Mouse (Mus musculus): ENCODE measurements around the gene Olfr917. TPM values are rescaled to one million over a fixed set of nuclear protein-coding genes. Genes with fewer than 3 reads are reported as not detected.

The Olfr917 gene
- polyA plus RNA-seq (2014; fragmentation: Nextera tagmentation; extraction: Ambion mirVana): not detected in 2 replicates

DNA sequence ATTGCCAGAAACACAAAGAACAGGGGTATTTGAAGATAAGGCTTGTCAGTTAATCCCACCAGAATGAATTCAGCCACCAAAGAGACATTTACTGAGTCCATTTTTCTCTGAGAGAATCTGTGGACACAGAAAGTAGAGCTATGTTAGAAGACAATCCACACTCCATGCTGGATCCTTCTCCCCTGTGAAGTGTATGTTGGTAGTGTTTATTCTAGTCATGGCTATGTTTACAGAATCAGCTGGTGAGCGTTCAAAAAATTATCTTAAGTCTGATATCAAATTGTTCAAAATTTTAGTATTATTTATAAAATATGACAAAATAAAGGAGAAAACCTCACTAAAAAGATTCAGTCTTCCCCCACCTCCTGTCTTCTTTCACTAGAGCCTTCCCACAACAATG, at the start of gene Olfr917:
Olfr917 (minus strand) TSS at position 101 of the 400 bp plus-strand sequence.
- Histone ChIP-seq H3K4me3 (replicated peaks; ENCODE audit: low read depth, low read length) (no peak within 1 kb of the TSS), H3K4me1 (ENCODE audit: control insufficient read depth, insufficient read depth, low read length) (no peaks in the 10 kb centered on the region), H3K9ac (replicated peaks; ENCODE audit: low read length) (no peak within 1 kb of the TSS), H3K27ac (replicated peaks; ENCODE audit: low read depth, low read length) (no peak within 1 kb of the TSS), H3K27me3 (ENCODE audit: control insufficient read depth, insufficient read depth, low read length) (no peaks in the 10 kb centered on the region), H3K9me3 (ENCODE audit: control insufficient read depth, low read length) (no peaks in the 10 kb centered on the region), H3K36me3 (ENCODE audit: control insufficient read depth, insufficient read depth, low read length) (no peaks in the 10 kb centered on the region), H3K4me2 (ENCODE audit: low read length) (no peak within 1 kb of the TSS)
- WGBS: 100% methylated on average over 1 of the region's 1 CpGs
- DNase-seq (no peak), ATAC-seq (ENCODE audit: low FRiP score, low TSS enrichment) (no peak)

DNA sequence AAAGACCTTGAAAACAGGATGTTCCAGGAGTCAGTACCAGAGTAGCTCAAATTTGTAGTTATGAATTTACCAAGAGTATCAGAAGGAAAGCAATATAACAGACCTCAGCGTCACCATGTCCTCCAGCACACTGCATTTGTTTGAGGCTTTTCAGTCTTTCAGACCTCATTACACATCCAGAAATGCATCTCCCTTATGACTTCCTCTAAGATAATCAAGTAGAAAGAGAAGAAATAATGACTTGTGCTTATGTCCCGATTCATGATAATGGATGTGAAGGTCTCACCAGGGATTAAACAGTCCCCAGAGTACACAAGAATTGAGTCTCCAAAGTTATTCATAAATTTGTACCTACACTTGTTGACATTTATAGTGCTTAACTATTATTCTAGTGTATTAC, 8.9 kb upstream of the Olfr917 start, which contains the start of gene Olfr918:
Olfr918 (minus strand) TSS at position 101 of the 400 bp plus-strand sequence.
- no peak within 1 kb of the TSS for H3K9ac ChIP-seq (replicated peaks; ENCODE audit: low read length)
- no peaks in the 10 kb centered on the region for H3K9me3 ChIP-seq (ENCODE audit: control insufficient read depth, low read length)
- ATAC-seq (ENCODE audit: low FRiP score, low TSS enrichment) (no peak), DNase-seq (no peak)
- H3K27ac ChIP-seq (replicated peaks; ENCODE audit: low read depth, low read length): no peak within 1 kb of the TSS
- 90% methylated on average over 2 of the region's 2 CpGs for WGBS
- H3K4me3 ChIP-seq (replicated peaks; ENCODE audit: low read depth, low read length): no peak within 1 kb of the TSS
- H3K27me3 ChIP-seq (ENCODE audit: control insufficient read depth, insufficient read depth, low read length): no peaks in the 10 kb centered on the region
- H3K4me1 ChIP-seq (ENCODE audit: control insufficient read depth, insufficient read depth, low read length): no peaks in the 10 kb centered on the region
- H3K36me3 ChIP-seq (ENCODE audit: control insufficient read depth, insufficient read depth, low read length): no peaks in the 10 kb centered on the region
- H3K4me2 ChIP-seq (ENCODE audit: low read length): no peak within 1 kb of the TSS

DNA sequence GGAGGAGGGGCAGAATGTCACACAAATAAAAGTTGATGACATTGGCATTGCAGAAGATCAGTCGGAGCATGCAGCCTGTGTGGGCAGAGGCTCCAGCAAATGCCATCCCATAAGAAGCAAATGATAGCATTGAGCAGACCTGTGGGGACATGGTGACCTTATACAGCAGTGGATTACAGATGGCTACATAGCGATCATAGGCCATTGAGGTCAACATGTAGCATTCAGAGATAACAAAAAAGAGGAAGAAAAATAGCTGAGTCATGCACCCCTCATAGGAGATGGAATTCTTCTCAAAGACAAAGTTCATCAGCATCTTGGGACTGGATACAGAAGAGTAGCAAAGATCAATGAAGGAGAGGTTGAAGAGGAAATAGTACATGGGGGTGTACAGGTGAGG, 7.2 kb upstream of the Olfr917 start:
- H3K4me1 ChIP-seq (ENCODE audit: control insufficient read depth, insufficient read depth, low read length): no peaks in the 10 kb centered on the region
- H3K9ac ChIP-seq (replicated peaks; ENCODE audit: low read length): no peak overlapping the region
- no peak overlapping the region for H3K27ac ChIP-seq (replicated peaks; ENCODE audit: low read depth, low read length)
- ATAC-seq (ENCODE audit: low FRiP score, low TSS enrichment): no peak
- H3K36me3 ChIP-seq (ENCODE audit: control insufficient read depth, insufficient read depth, low read length): no peaks in the 10 kb centered on the region
- no peak overlapping the region for H3K4me3 ChIP-seq (replicated peaks; ENCODE audit: low read depth, low read length)
- H3K9me3 ChIP-seq (ENCODE audit: control insufficient read depth, low read length): no peaks in the 10 kb centered on the region
- 92% methylated on average over 2 of the region's 2 CpGs for WGBS
- H3K4me2 ChIP-seq (ENCODE audit: low read length): no peak overlapping the region
- DNase-seq: no peak
- H3K27me3 ChIP-seq (ENCODE audit: control insufficient read depth, insufficient read depth, low read length): no peaks in the 10 kb centered on the region

DNA sequence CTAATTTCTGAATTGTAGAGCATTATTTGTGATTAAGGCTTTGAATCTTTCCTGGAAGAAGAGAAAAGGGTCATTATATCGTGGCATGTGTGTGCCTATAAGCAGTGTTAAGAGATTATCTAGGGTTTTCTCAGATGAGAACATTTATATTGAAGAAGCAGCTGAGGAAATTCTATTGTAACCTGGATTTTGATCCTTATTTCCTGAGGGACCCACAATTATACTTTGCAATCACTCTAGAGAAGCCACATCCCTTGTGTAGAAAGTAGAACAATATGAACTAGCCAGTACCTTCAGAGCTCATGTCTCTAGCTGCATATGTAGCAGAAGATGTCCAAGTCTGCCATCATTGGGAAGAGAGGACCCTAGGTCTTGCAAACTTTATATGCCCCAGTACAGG, 5.9 kb downstream of the Olfr917 start, which contains the start of gene Olfr916:
Olfr916 (minus strand) TSS at position 101 of the 400 bp plus-strand sequence.
- no peak within 1 kb of the TSS for H3K27ac ChIP-seq (replicated peaks; ENCODE audit: low read depth, low read length)
- no peak within 1 kb of the TSS for H3K9ac ChIP-seq (replicated peaks; ENCODE audit: low read length)
- DNase-seq (no peak), ATAC-seq (ENCODE audit: low FRiP score, low TSS enrichment) (no peak)
- WGBS: 57% methylated on average over 1 of the region's 1 CpGs
- no peak within 1 kb of the TSS for H3K4me3 ChIP-seq (replicated peaks; ENCODE audit: low read depth, low read length)
- no peaks in the 10 kb centered on the region for H3K9me3 ChIP-seq (ENCODE audit: control insufficient read depth, low read length)
- H3K36me3 ChIP-seq (ENCODE audit: control insufficient read depth, insufficient read depth, low read length): no peaks in the 10 kb centered on the region
- H3K4me2 ChIP-seq (ENCODE audit: low read length): no peak within 1 kb of the TSS
- H3K4me1 ChIP-seq (ENCODE audit: control insufficient read depth, insufficient read depth, low read length): no peaks in the 10 kb centered on the region
- H3K27me3 ChIP-seq (ENCODE audit: control insufficient read depth, insufficient read depth, low read length): no peaks in the 10 kb centered on the region

DNA sequence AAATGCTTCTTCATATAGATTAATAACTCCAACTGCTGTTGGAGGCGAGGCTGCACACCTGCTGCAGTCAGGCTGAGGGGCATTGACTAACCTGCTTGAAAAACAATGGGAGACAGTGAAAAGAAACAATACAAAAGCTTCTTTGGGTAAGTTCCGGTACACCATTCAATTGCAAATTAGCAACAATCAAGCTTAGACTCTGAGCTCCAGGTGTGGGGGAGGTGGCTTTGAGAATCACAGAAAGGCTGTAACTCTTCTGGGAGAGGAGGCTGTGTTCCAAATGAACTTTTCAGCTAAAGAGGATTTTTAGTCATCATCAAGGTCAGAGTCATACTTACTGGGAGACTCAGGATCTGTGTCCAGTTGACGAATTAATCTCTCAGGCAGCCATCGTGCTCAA, 33.2 kb downstream of the Olfr917 start:
- no peak overlapping the region for H3K4me3 ChIP-seq (replicated peaks; ENCODE audit: low read depth, low read length)
- H3K4me2 ChIP-seq (ENCODE audit: low read length): no peak overlapping the region
- ATAC-seq (ENCODE audit: low FRiP score, low TSS enrichment): no peak
- H3K9ac ChIP-seq (replicated peaks; ENCODE audit: low read length): no peak overlapping the region
- H3K27ac ChIP-seq (replicated peaks; ENCODE audit: low read depth, low read length): no peak overlapping the region
- no peak for DNase-seq
- no peaks in the 10 kb centered on the region for H3K36me3 ChIP-seq (ENCODE audit: control insufficient read depth, insufficient read depth, low read length)
- no peaks in the 10 kb centered on the region for H3K9me3 ChIP-seq (ENCODE audit: control insufficient read depth, low read length)
- H3K4me1 ChIP-seq (ENCODE audit: control insufficient read depth, insufficient read depth, low read length): no peaks in the 10 kb centered on the region
- WGBS: 67% methylated on average over 4 of the region's 4 CpGs
- no peaks in the 10 kb centered on the region for H3K27me3 ChIP-seq (ENCODE audit: control insufficient read depth, insufficient read depth, low read length)

Other genes starting within 250 kb of the Olfr917 start
- gene Olfr901, start 236.4 kb downstream of the Olfr917 start, polyA plus RNA-seq (2014; fragmentation: Nextera tagmentation; extraction: Ambion mirVana): not detected in 2 replicates
- gene Olfr902, start 218.2 kb downstream of the Olfr917 start, polyA plus RNA-seq (2014; fragmentation: Nextera tagmentation; extraction: Ambion mirVana): not detected in 2 replicates
- not detected in 2 replicates for gene Olfr904, start 202.7 kb downstream of the Olfr917 start, polyA plus RNA-seq (2014; fragmentation: Nextera tagmentation; extraction: Ambion mirVana)
- not detected in 2 replicates for gene Olfr905, start 194.7 kb downstream of the Olfr917 start, polyA plus RNA-seq (2014; fragmentation: Nextera tagmentation; extraction: Ambion mirVana)
- not detected in 2 replicates for gene Olfr906, start 178.8 kb downstream of the Olfr917 start, polyA plus RNA-seq (2014; fragmentation: Nextera tagmentation; extraction: Ambion mirVana)
- gene Olfr907, start 170.0 kb downstream of the Olfr917 start, polyA plus RNA-seq (2014; fragmentation: Nextera tagmentation; extraction: Ambion mirVana): not detected in 2 replicates
- gene Olfr911-ps1, start 144.3 kb downstream of the Olfr917 start, polyA plus RNA-seq (2014; fragmentation: Nextera tagmentation; extraction: Ambion mirVana): not detected in 2 replicates
- gene Olfr910, start 128.0 kb downstream of the Olfr917 start, polyA plus RNA-seq (2014; fragmentation: Nextera tagmentation; extraction: Ambion mirVana): not detected in 2 replicates
- gene Olfr912, start 85.7 kb downstream of the Olfr917 start, polyA plus RNA-seq (2014; fragmentation: Nextera tagmentation; extraction: Ambion mirVana): not detected in 2 replicates
- gene Olfr913, start 73.1 kb downstream of the Olfr917 start, polyA plus RNA-seq (2014; fragmentation: Nextera tagmentation; extraction: Ambion mirVana): not detected in 2 replicates
- gene Olfr914, start 60.7 kb downstream of the Olfr917 start, polyA plus RNA-seq (2014; fragmentation: Nextera tagmentation; extraction: Ambion mirVana): not detected in 2 replicates
- not detected in 2 replicates for gene Olfr916, start 6.0 kb downstream of the Olfr917 start, polyA plus RNA-seq (2014; fragmentation: Nextera tagmentation; extraction: Ambion mirVana)
- not detected in 2 replicates for gene Olfr918, start 8.8 kb upstream of the Olfr917 start, polyA plus RNA-seq (2014; fragmentation: Nextera tagmentation; extraction: Ambion mirVana)
- not detected in 2 replicates for gene Olfr919, start 37.8 kb upstream of the Olfr917 start, polyA plus RNA-seq (2014; fragmentation: Nextera tagmentation; extraction: Ambion mirVana)
- 3.6 and 7.2 TPM in 2 replicates for gene Vwa5a, start 52.4 kb upstream of the Olfr917 start, polyA plus RNA-seq (2014; fragmentation: Nextera tagmentation; extraction: Ambion mirVana)
- not detected in 2 replicates for gene Olfr920, start 86.5 kb upstream of the Olfr917 start, polyA plus RNA-seq (2014; fragmentation: Nextera tagmentation; extraction: Ambion mirVana)
- gene Olfr921, start 107.2 kb upstream of the Olfr917 start, polyA plus RNA-seq (2014; fragmentation: Nextera tagmentation; extraction: Ambion mirVana): not detected in 2 replicates
- not detected in 2 replicates for gene Olfr922, start 148.8 kb upstream of the Olfr917 start, polyA plus RNA-seq (2014; fragmentation: Nextera tagmentation; extraction: Ambion mirVana)
- not detected in 2 replicates for gene Olfr923, start 160.7 kb upstream of the Olfr917 start, polyA plus RNA-seq (2014; fragmentation: Nextera tagmentation; extraction: Ambion mirVana)
- gene Olfr924, start 178.6 kb upstream of the Olfr917 start, polyA plus RNA-seq (2014; fragmentation: Nextera tagmentation; extraction: Ambion mirVana): not detected in 2 replicates
- not detected in 2 replicates for gene Olfr26, start 189.2 kb upstream of the Olfr917 start, polyA plus RNA-seq (2014; fragmentation: Nextera tagmentation; extraction: Ambion mirVana)
- gene Olfr926, start 211.3 kb upstream of the Olfr917 start, polyA plus RNA-seq (2014; fragmentation: Nextera tagmentation; extraction: Ambion mirVana): not detected in 2 replicates